Comparison of ENCODE assay signal across 2 mouse cellular contexts in the genomic region with DNA sequence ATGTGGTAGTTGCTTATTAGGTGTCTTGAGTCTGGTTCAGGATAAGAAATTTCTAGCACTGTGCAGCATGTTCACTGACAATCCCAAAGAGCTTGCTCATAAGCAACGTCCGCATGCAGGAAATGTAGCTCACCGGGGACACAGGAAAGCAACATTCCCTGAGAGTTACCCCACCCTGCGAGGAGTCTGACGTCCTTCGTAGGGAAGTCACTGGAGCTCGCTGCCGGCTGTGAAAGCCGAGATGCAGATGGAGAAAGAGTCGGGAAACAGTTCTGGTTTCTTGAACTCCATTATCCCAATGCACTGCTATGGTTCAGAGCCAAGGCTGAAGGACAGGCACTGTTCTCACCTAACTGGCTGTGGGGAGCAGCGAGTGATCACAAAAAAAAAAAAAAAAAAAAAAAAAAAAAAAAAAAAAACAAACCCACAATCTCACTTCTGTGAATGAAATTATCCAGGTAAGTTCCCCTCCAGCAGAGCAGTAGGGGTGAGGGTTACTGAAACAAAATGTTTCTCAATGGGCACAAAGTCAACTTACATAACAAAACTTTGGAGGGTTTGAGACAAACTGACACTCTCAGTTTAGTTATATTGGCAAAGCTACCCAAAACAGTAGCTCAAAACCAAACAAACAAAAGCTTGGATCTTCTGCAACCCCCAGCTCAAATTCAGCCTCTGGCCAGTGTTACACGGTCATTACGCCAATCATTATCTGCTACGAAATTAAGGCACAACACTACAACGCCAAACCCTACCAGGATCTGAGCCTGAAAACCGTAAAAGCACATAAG.
TF ChIP-seq lines count a peak whose summit lies in the region.

No protein-coding gene starts in this region.

TF ChIP-seq in CH12.LX, 34 proteins besides CTCF, POLR2A, EP300 and RAD21:
- TF ChIP-seq USF1 (IDR thresholded peaks at IDR 0.05; ENCODE audit: low read depth, low read length) (no peak), ZNF384 (IDR thresholded peaks at IDR 0.05; ENCODE audit: low read depth, low read length) (peak; percentile 52; the same call in 1 of the 2 replicates)

TF ChIP-seq in ES-E14, 5 proteins besides CTCF, POLR2A, EP300 and RAD21:
- no peak for TF ChIP-seq HCFC1 (IDR thresholded peaks at IDR 0.05; ENCODE audit: borderline replicate concordance, insufficient read depth, low read length)
- TF ChIP-seq ZNF384 (IDR thresholded peaks at IDR 0.05; ENCODE audit: low read depth, low read length), result 0 out of 2 replicates have a peak, but pooled peaks have one; percentile 35
